Mouse (Mus musculus): ENCODE results near the gene Ahcyl2.
"Not testable (repeated sequence)": the region's sequence is repeated elsewhere in the genome, so short reads cannot be mapped to it uniquely, and the experiment has no call there.

Ahcyl2 gene
- long read RNA-seq, experiment 1, full-length matches to known transcripts: 4 of 17 reads
- long read RNA-seq, experiment 1, partial matches to known transcripts: 2 of 17 reads
- long read RNA-seq, experiment 1, other reads (novel, unspliced or antisense): 11 of 17 reads
- long read RNA-seq, experiment 2, full-length matches to known transcripts: 6 of 15 reads
- long read RNA-seq, experiment 2, partial matches to known transcripts: 0 of 15 reads
- long read RNA-seq, experiment 2, other reads (novel, unspliced or antisense): 9 of 15 reads

- intact Hi-C loops (cut with DNase I): no loop called here
These were observed at the start of gene Ahcyl2 for GRCm38 (mm10) chr6:29767813-29768660. Gene Ahcyl2 (plus strand): TSS chr6:29768011.

GRCm38 (mm10) chr6:29718894-29719329, 48.9 kb upstream of the Ahcyl2 start:
- intact Hi-C loops (cut with DNase I): no loop called here

- intact Hi-C loops (cut with DNase I): no loop called here
These were observed 45.9 kb upstream of the Ahcyl2 start for GRCm38 (mm10) chr6:29721890-29722289.

- intact Hi-C loops (cut with DNase I): no loop called here
These were observed 41.1 kb upstream of the Ahcyl2 start for GRCm38 (mm10) chr6:29726576-29727200.

GRCm38 (mm10) chr6:29728035-29728434, 39.8 kb upstream of the Ahcyl2 start:
- intact Hi-C loops (cut with DNase I): no loop called here

- intact Hi-C loops (cut with DNase I): no loop called here
These were observed 38.3 kb upstream of the Ahcyl2 start for GRCm38 (mm10) chr6:29729491-29729890.

GRCm38 (mm10) chr6:29735336-29735688, 32.5 kb upstream of the Ahcyl2 start, which contains the start of gene Smo:
Gene Smo (plus strand): TSS chr6:29735503.
- intact Hi-C loops (cut with DNase I): no loop called here

- intact Hi-C loops (cut with DNase I): no loop called here
These were observed 31.9 kb upstream of the Ahcyl2 start for GRCm38 (mm10) chr6:29735689-29736451.

- intact Hi-C loops (cut with DNase I): no loop called here
These were observed 31.0 kb upstream of the Ahcyl2 start for GRCm38 (mm10) chr6:29736610-29737458.

GRCm38 (mm10) chr6:29751466-29752152, 16.2 kb upstream of the Ahcyl2 start:
- intact Hi-C loops (cut with DNase I): no loop called here

- intact Hi-C loops (cut with DNase I): no loop called here
These were observed 14.5 kb upstream of the Ahcyl2 start for GRCm38 (mm10) chr6:29753336-29753735.

GRCm38 (mm10) chr6:29756001-29756400, 11.8 kb upstream of the Ahcyl2 start:
- intact Hi-C loops (cut with DNase I): loop anchor here (5.0 kb wide), 1 partner anchor 186 kb away; no protein-coding TSS in a partner anchor

- intact Hi-C loops (cut with DNase I): loop anchor here (5.0 kb wide), 1 partner anchor 186 kb away; no protein-coding TSS in a partner anchor
These were observed 11.3 kb upstream of the Ahcyl2 start for GRCm38 (mm10) chr6:29756476-29756875.

GRCm38 (mm10) chr6:29758417-29758816, 9.4 kb upstream of the Ahcyl2 start:
- intact Hi-C loops (cut with DNase I): loop anchor here (2.0 to 5.0 kb wide), 2 partner anchors 48 to 184 kb away; no protein-coding TSS in a partner anchor

- intact Hi-C loops (cut with DNase I): loop anchor here (2.0 to 5.0 kb wide), 2 partner anchors 48 to 183 kb away; no protein-coding TSS in a partner anchor
These were observed 8.7 kb upstream of the Ahcyl2 start for GRCm38 (mm10) chr6:29759012-29759679.

- intact Hi-C loops (cut with DNase I): not testable (repeated sequence)
These were observed 7.4 kb upstream of the Ahcyl2 start for GRCm38 (mm10) chr6:29760397-29760796.

GRCm38 (mm10) chr6:29761282-29761681, 6.5 kb upstream of the Ahcyl2 start:
- intact Hi-C loops (cut with DNase I): no loop called here

- intact Hi-C loops (cut with DNase I): loop anchor here (2.0 kb wide), 1 partner anchor 56 kb away; no protein-coding TSS in a partner anchor
These were observed 5.3 kb upstream of the Ahcyl2 start for GRCm38 (mm10) chr6:29762524-29762923.

GRCm38 (mm10) chr6:29766874-29767273, 937 bp upstream of the Ahcyl2 start:
- intact Hi-C loops (cut with DNase I): no loop called here

Measured in adrenal gland (tissue).